Mouse (Mus musculus) right cerebral cortex, adult 2 months (tissue): ENCODE measurements around the gene Pofut2.

ENCODE experiments used
- DNase-seq, 2 experiments: peaks; one replicate each; pipeline ENCODE4 v3.0.0; 2021 to 2022; ENCODE audit warnings: low spot score in 2 of 2

Pofut2 gene

DNA sequence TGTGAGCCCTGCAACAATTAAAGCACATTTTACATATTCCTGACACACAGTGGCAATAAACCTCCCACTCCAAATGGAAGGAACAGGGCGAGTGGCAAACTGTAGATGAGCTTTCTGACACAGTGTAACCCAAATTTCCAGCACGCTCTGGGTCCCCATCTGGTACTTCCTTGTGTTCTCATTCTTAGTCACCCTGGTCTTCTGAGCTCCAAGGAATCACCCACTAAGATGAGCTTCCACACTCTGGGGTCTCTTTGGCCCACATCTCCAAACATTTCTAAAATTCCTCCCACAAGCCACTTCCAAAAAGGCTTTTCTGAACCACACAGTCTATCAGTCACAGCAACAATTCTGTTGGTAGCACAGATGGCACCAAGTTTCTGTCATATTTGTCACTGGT lies 56.7 kb downstream of the Pofut2 start:
- peak; percentile 69 to 76 for DNase-seq
